Mouse (Mus musculus): ENCODE data around the gene Cnga2.
"Not testable (repeated sequence)": the region's sequence is repeated elsewhere in the genome, so short reads cannot be mapped to it uniquely, and the experiment has no call there.

Gene Cnga2

DNA sequence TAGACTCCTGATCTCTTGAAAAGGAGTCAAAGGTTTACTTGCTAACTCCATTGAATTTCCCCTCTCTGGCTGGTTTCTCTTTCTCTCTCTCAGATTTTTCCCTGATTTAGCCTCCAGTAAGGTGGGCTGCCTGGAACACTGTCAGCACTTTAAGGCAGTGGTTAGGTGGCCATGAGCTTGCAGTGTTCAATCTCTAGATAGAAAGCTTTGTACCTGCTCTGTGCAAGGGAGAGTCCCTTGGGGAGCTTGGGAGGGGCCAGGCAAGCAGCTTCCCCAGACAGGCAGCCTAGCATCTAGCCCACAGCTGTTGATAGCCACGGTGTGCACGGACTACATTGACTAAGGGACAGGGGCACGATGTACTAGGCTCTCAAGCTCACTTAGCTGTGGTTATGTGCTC, at the start of gene Cnga2:
TSS of gene Cnga2 (plus strand) at position 301 of the 400 bp plus-strand sequence.
- DNase-seq (ENCODE audit: low read depth, low spot score): no peak

GRCm38 (mm10) chrX:71946631-71947030, 45.0 kb upstream of the Cnga2 start:
- no peak for DNase-seq (ENCODE audit: low read depth, low spot score)

GRCm38 (mm10) chrX:71958366-71958765, 33.3 kb upstream of the Cnga2 start:
- DNase-seq (ENCODE audit: low read depth, low spot score): no peak

GRCm38 (mm10) chrX:71962073-71963051, 29.3 kb upstream of the Cnga2 start, which contains the start of gene Prrg3:
TSS of gene Prrg3 (plus strand) at chrX:71962624.
- DNase-seq (ENCODE audit: low read depth, low spot score): no peak

- no peak for DNase-seq (ENCODE audit: low read depth, low spot score)
These were observed 28.3 kb upstream of the Cnga2 start for GRCm38 (mm10) chrX:71963275-71963912.

DNA sequence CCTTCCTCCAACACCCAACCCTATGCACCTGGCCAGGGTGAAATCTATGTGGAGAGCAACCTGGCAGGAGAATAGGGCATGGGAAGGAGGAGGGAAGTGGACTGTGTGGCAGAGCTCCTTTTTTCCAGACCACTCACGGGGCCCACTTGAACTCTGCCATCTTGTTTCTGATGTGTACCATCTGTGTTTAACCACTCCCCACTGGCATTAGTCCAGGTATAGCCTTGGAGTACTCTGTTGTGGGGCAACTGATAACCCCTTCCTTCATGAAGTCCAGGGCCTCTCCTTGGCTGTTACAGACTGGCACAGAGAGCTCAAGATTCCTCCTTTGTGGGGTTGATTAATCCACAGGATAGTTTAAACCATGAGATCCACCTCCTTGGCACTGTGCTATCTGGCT, 23.4 kb upstream of the Cnga2 start:
- no peak for DNase-seq (ENCODE audit: low read depth, low spot score)

DNA sequence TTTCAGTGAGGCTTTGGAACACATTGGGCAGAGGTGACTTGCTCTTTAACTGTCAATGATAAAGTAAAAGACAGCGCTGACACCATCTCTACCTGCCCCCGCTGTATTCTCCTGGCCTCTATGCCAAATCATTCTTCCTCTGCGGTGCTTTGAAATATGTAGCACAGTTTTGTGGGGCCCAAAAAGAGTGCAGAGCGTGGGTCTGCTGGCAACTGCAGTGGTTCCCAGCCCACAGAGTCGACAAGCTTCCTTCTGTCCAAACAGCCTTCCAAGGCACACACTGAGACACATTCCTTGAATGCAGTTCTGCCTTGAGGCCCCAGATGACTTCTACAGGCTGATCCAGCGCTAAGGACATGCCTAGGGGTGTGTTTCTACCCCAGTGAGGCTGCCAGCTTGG, 22.8 kb upstream of the Cnga2 start:
- DNase-seq (ENCODE audit: low read depth, low spot score): no peak

GRCm38 (mm10) chrX:71971325-71971724, 20.3 kb upstream of the Cnga2 start:
- DNase-seq (ENCODE audit: low read depth, low spot score): no peak

DNA sequence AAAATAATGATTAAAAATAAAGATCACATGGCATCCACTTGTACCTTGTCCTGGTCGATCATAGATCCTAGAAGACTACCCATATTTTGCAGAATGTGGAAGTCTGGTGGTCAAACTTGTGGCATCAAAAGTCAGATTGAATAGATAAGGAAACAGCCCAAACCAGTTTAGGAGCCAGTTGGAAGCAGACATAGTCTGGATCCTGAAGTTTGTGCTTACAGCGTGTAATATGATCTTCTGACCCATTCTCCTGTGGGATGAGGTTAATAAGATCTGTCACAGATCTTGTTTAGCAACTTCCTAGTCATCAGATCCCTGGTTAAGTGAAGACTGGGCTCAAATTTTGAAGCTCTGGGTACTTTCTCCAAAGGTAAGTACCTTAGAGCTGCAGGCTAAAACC, 19.0 kb upstream of the Cnga2 start, which contains the start of gene Fate1:
TSS of gene Fate1 (plus strand) at position 301 of the 400 bp plus-strand sequence.
- DNase-seq (ENCODE audit: low read depth, low spot score): no peak

- DNase-seq (ENCODE audit: low read depth, low spot score): not testable (repeated sequence)
These were observed 14.0 kb upstream of the Cnga2 start for GRCm38 (mm10) chrX:71977681-71978080.

- no peak for DNase-seq (ENCODE audit: low read depth, low spot score)
These were observed 11.2 kb upstream of the Cnga2 start for GRCm38 (mm10) chrX:71980443-71980842.

- no peak for DNase-seq (ENCODE audit: low read depth, low spot score)
These were observed 10.3 kb upstream of the Cnga2 start for GRCm38 (mm10) chrX:71981322-71981721.

DNA sequence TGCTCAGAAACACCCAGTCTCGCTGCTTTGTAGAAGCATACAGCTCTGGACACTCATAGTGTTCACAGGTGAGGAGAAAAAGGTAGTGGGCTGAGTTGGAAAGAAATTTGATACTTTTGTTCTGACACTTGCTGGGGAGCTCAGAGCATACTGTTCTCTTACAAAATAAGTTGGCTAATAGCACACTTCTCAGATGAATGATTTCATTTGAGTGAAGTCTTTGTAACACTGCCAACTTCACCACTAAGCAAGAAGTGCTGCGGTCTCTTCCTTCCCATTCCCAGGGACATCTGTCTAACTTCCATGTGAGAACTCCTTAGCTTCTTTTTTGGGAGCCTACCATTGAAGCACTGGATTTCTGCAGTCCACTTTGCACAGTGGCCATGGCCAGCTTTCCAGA, 8.4 kb upstream of the Cnga2 start:
- no peak for DNase-seq (ENCODE audit: low read depth, low spot score)

DNA sequence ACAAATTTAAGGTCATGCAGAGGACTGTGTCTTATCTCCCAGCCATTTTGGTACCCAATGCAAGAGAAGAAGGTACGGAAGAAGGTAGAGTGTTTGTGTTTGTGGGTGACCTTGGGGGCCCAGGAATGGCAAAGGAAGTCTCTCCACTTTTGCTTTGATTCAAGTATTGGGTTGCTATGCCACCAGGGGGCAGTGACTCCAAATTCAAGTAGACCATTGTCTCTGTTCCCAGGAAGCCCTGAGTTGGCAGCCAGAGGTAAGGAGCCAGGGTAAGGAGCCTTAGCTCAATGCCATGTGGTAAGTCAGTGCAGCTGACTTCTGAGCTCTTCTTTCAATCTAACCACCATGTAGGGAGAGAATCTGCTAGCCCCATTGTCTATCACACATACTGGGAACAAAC, 7.9 kb upstream of the Cnga2 start:
- DNase-seq (ENCODE audit: low read depth, low spot score): no peak

DNA sequence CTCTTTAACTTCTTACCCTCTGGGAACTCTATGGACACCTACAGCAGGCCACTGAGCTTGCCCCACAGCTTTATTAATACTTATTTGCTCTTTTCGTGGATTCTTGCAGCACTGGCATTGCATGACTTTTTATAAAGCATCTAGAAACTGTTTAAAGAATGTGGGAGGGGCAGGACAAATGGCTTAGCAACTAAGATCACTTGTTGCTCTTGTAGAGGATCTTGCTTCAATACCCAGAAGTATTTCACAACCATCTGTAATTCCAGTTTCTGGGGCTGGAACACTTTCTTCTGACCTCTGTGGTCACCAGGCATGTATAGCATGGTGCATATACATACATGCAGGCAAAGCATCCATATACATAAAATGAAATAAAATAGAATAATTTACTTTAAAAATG, 4.3 kb downstream of the Cnga2 start:
- no peak for DNase-seq (ENCODE audit: low read depth, low spot score)

DNA sequence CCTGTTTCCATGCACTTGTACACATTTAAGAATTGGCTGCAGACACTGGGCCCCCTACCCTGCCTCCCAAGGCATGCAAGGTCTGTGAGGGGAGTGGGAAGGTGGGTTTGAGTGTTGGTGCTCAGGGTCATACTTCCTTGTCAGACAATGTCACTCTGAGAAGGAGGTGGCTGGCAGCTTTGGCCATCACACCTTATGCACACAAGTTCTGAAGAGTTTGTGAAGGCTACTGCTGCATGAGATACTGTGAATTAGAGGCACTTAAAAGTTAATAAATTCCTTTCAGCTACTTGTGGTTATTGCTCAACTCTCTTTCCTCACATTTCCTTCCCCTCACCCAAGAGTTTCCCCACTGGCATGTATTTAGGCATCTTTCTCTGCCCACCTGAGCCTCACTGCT, 18.3 kb downstream of the Cnga2 start:
- no peak for DNase-seq (ENCODE audit: low read depth, low spot score)

DNA sequence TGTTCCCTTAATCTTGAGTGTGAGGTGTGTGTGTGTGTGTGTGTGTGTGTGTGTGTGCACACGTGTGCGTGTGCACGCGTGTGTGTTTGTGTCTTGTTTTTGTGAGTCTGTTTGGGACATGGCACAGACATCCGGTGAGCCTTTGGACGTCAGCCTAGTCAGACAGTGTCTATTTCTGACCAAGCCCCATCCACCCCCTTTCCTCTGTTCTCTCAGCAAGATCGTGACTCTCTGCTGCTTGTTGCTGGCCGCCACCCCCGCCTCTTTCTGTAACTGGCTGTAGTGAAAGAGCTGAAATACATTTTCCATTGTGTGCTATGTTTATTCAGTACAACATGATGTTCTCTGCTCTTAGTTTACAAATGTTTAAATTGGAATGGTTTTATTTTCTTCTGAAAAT, 20.6 kb downstream of the Cnga2 start:
- DNase-seq (ENCODE audit: low read depth, low spot score): peak; percentile 4

DNA sequence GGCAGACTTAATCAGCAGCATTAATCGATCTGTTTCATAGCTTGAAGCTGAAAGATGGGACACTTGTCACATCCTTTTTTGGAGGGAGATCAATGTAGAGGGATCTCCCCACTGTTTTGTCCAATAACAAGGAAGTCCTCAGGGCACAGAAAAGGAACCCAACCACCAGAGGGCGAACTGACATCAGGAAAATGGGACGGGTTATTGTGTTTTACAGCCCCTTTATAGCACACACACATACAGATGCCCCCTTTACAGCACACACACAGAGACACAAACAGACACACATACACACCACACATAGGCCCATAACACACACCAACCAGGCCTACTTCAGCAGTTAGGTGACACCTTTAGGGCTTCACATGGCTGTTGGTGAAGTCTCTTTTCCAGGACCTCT, 21.2 kb downstream of the Cnga2 start:
- DNase-seq (ENCODE audit: low read depth, low spot score): peak; percentile 1

GRCm38 (mm10) chrX:72022241-72022640, 30.6 kb downstream of the Cnga2 start:
- no peak for DNase-seq (ENCODE audit: low read depth, low spot score)

DNA sequence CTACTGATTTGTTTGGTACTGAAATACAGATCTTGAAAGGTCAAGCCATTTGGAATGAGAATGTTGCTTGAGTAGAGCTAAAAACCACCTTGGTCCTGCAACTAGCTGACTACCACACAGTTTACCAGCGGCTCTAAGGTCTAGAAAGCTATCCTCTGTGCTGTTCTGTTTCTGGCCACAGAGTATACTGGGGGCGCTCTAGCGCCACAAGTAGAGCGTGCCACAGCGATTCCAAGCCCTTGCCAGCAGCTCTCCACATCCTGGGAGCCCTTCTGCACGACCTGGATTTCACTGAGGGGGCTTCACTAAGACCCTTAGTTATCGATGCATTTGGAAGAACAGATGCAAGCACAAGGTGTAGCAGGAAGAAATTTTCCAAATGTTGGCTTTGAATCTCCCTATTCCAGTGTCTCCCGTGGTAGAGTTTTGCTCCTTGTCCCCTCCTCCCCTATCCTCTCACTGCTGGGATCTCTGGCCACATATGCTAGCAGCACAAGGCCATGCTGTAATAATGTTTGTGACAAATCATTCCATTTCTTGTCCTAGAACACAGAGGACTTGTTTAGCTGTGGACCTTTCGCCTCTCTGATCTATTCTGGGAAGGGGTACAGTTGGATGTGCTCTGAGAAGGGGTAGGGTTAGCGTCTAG, 31.2 kb downstream of the Cnga2 start:
- no peak for DNase-seq (ENCODE audit: low read depth, low spot score)

- no peak for DNase-seq (ENCODE audit: low read depth, low spot score)
These were observed 31.9 kb downstream of the Cnga2 start for GRCm38 (mm10) chrX:72023542-72023941.

DNA sequence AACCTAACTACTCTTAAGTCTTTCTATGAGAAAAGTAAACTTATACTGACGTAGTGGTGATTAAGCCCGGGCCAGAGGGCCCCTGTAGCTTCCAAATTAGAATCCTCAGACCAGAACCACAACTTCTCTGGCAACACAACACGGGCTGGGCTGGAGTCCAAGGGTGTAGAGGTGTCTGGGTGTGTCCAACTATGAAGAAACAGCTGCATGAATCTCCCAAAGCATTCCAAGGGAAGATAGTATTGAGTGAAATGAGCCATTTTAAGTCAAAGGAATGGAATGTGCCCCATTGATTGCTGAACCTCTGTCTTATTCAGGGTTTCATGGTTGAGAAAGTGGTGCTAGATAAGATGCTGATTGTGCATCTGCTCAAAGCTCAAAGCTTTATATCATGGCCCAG, 52.4 kb downstream of the Cnga2 start:
- DNase-seq (ENCODE audit: low read depth, low spot score): peak; percentile 56

Data from skeletal muscle tissue, adult 2 months (tissue).